Comparison of ENCODE assay signal across 18 mouse cellular contexts in genomic region chr6:118937536-118937935, GRCm38 (mm10).
DNase-seq lines count a peak whose midpoint lies in the region; ATAC-seq lines count a peak whose summit lies in the region.
"Had no signal": no experiment of that assay in that cellular context is flagged by ENCODE, and none has a peak within 500 bp of the region (broad histone marks: within the 10 kb centered on the region; RNA-seq: fewer than 3 reads in every experiment).

No protein-coding gene starts in this region.

- peak; percentile 50 for DNase-seq in cerebellum, adult 11 months
- DNase-seq in cerebellum, adult 18-20 months = peak; percentile 60 to 67
- DNase-seq in cerebellum, adult 9-11 months = peak; percentile 78
- peak; percentile 51 to 61 for DNase-seq in cerebellum, postnatal 36 days
- no peak for DNase-seq in right cerebral cortex, postnatal 36 days (ENCODE audit: low spot score in 2 of 2)
- no peak for DNase-seq in urinary bladder, postnatal 10 days (ENCODE audit: low spot score)
- DNase-seq: adrenal gland, adult 8-10 months; adrenal gland, postnatal 36 days; B cell, adult 2 months; embryo, embryonic 11 days; gastrocnemius, postnatal 36 days; heart, adult 11 months; heart, postnatal 10 days; heart, postnatal 4 days had no signal

- no peak for ATAC-seq in cerebellum, adult (ENCODE audit: insufficient number of reproducible peaks, low FRiP score, low TSS enrichment)
- ATAC-seq: CD4-positive, CD25-positive, alpha-beta regulatory T cell, adult 4 months; forebrain, embryonic 15.5 days; inflammation-experienced regulatory T-cells, adult 6 months had no signal

Comparison
In these comparisons a context has a peak if more than half of its experiments do, and no peak if none do; other contexts are left out.
1. DNase-seq: peak in cerebellum, adult 11 months (single experiment), cerebellum, adult 18-20 months (2 of 2), cerebellum, adult 9-11 months (single experiment) and cerebellum, postnatal 36 days (2 of 2); none in right cerebral cortex, postnatal 36 days (0 of 2) and urinary bladder, postnatal 10 days (single experiment).